Mouse (Mus musculus) forebrain, postnatal 0 days (tissue): ENCODE results near the gene Tmem47. TPM values are rescaled to one million over a fixed set of nuclear protein-coding genes. Genes with fewer than 3 reads are reported as not detected.

ENCODE experiments used
- ATAC-seq: fragments of 200-750 bp; cut with Nextera tagmentation; 2 replicates; pipeline ENCODE4 v1.8.0; 2017; ENCODE audit warnings: mild to moderate bottlenecking, moderate library complexity
- DNase-seq: peaks from one replicate; pipeline ENCODE4 v3.0.0-alpha.2; 2015
- H3K27ac ChIP-seq: fragments of 300-500 bp; sonication (generic); 2 replicates; pipeline ENCODE4 v1.5.1; 2014; ENCODE audit warnings: low read depth, mild to moderate bottlenecking, antibody characterized with exemption, low read length, moderate library complexity, mixed read lengths
- H3K27me3 ChIP-seq: fragments of 300-500 bp; sonication (generic); 2 replicates; pipeline ENCODE4 v1.6.1; 2014; ENCODE audit warnings: mild to moderate bottlenecking, low read length, mixed read lengths; ENCODE audit not compliant: insufficient read depth
- H3K36me3 ChIP-seq: fragments of 300-500 bp; sonication (generic); 2 replicates; pipeline ENCODE4 v1.6.1; 2014; ENCODE audit warnings: mild to moderate bottlenecking, moderate library complexity; ENCODE audit not compliant: insufficient read depth
- H3K4me1 ChIP-seq: fragments of 300-500 bp; sonication (generic); 2 replicates; pipeline ENCODE4 v1.6.1; 2014; ENCODE audit warnings: antibody characterized with exemption; ENCODE audit not compliant: insufficient read depth
- H3K4me2 ChIP-seq: fragments of 300-500 bp; sonication (generic); 2 replicates; pipeline ENCODE4 v1.6.1; 2014; ENCODE audit warnings: low read depth, mild to moderate bottlenecking, moderate library complexity
- H3K4me3 ChIP-seq: fragments of 300-500 bp; sonication (generic); 2 replicates; pipeline ENCODE4 v1.5.1; 2014; ENCODE audit warnings: low read depth, low read length, mixed read lengths
- H3K9ac ChIP-seq: fragments of 300-500 bp; sonication (generic); 2 replicates; pipeline ENCODE4 v1.6.1; 2014; ENCODE audit warnings: mild to moderate bottlenecking
- H3K9me3 ChIP-seq: fragments of 300-500 bp; sonication (generic); 2 replicates; pipeline ENCODE4 v1.6.1; 2016; ENCODE audit warnings: low read length
- CTCF ChIP-seq: sonication (generic); IDR thresholded peaks from 2 replicates; pipeline ENCODE4 v1.5.1; 2016; ENCODE audit warnings: antibody characterized with exemption, control low read depth, low read depth
- WGBS: fragments of 180-500 bp; shearing (Covaris S2); extraction: QIAGEN DNeasy Blood & Tissue Kit; methylation state at CpG from one replicate; pipeline ENCODE4 v1.1.7; 2014; 5-methylcytosine and 5-hydroxymethylcytosine counted together
- polyA plus RNA-seq: library from polyadenylated mRNA; unstranded; fragments of >200 nt; fragmentation: Nextera tagmentation; extraction: Ambion mirVana; gene quantifications from 2 replicates; pipeline ENCODE4 v1.2.1, GENCODE M21; 2015
- total RNA-seq: library from RNA; depleted of rRNA; stranded (reverse); fragments of >200 nt; gene quantifications from 2 replicates; pipeline ENCODE4 v1.2.3, GENCODE M21; 2014; rRNA removed

Tmem47 gene
- total RNA-seq (45.7 and 51.3 TPM in 2 replicates), polyA plus RNA-seq (10.6 and 20.6 TPM in 2 replicates)

DNA sequence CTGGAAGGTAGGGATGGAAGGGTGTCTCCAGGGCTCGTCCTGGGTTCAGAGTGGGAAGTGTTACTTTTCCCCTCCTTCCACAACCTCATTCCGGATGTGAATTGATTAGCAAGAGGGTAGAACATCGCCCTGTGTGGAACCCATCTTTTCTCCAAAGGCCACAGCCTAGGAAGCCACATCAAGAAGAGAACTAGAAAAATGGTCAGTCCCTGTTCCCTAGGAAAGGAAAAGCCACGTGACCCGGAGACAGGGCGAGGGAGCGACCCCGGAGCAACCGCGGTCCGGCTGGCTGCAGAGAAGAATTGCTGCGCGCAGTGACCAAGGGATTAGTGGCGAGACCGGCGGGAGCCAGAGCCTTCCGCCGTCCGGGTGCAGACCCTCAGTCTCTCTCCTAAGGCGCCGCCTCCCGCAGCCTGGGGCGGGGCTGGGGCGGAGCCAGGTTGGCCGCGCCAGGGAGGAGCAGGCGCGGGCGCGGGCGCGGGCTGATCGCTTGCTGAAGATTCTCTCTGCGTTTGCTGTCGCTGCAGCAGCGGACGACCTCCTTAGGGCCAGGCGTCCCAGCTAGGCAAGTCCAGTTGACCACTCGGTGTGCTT is at the start of gene Tmem47:
Tmem47 (plus strand) TSS at position 489 of the 594 bp plus-strand sequence.
- H3K27me3 ChIP-seq = no peaks in the 10 kb centered on the region
- H3K9me3 ChIP-seq = no peaks in the 10 kb centered on the region
- ATAC-seq (peak; percentile 95), DNase-seq (peak; percentile 79)
- H3K27ac ChIP-seq = peak within 1 kb of the TSS; percentile 83
- peak within 1 kb of the TSS; percentile 54 for H3K4me2 ChIP-seq
- 9% methylated on average over 34 of the region's 39 CpGs for WGBS
- H3K4me3 ChIP-seq = peak within 1 kb of the TSS; percentile 56
- H3K4me1 ChIP-seq = no peaks in the 10 kb centered on the region
- TF ChIP-seq CTCF = no peak
- H3K9ac ChIP-seq = peak within 1 kb of the TSS; percentile 64
- H3K36me3 ChIP-seq = no peaks in the 10 kb centered on the region

DNA sequence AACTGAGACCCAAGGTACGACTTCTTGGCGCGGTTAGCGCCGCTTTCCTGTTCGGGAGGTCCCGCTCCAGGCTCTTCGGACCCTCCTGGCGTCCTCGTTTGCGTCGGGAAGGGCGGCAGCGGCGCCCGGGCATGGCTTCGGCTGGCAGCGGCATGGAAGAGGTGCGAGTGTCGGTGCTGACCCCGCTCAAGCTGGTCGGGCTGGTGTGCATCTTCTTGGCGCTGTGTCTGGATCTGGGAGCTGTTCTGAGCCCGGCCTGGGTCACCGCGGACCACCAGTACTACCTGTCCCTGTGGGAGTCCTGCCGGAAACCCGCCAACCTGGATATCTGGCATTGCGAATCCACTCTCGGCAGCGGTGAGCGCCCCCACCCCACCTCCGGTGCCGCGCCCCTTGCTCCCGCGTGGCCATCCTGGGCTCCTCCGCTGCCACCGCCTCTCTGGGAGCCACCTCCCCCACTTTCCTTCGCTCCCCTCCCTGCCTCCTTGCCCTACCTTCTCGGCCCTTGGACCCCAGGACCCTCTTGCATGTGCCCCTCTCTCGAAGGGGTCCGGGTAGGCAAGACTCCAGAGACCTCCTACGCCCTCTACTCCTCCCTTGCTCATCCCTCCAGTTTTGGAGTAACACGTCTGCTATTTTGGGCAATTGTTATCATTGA is 435 bp downstream of the Tmem47 start:
- H3K27ac ChIP-seq = peak overlapping the region; percentile 83
- no peak for TF ChIP-seq CTCF
- DNase-seq (no peak), ATAC-seq (peak; percentile 64)
- no peaks in the 10 kb centered on the region for H3K4me1 ChIP-seq
- WGBS = 18% methylated on average over 45 of the region's 45 CpGs
- peak overlapping the region; percentile 54 for H3K4me2 ChIP-seq
- peak overlapping the region; percentile 64 for H3K9ac ChIP-seq
- no peaks in the 10 kb centered on the region for H3K9me3 ChIP-seq
- H3K27me3 ChIP-seq = no peaks in the 10 kb centered on the region
- no peaks in the 10 kb centered on the region for H3K36me3 ChIP-seq
- peak overlapping the region; percentile 56 for H3K4me3 ChIP-seq

DNA sequence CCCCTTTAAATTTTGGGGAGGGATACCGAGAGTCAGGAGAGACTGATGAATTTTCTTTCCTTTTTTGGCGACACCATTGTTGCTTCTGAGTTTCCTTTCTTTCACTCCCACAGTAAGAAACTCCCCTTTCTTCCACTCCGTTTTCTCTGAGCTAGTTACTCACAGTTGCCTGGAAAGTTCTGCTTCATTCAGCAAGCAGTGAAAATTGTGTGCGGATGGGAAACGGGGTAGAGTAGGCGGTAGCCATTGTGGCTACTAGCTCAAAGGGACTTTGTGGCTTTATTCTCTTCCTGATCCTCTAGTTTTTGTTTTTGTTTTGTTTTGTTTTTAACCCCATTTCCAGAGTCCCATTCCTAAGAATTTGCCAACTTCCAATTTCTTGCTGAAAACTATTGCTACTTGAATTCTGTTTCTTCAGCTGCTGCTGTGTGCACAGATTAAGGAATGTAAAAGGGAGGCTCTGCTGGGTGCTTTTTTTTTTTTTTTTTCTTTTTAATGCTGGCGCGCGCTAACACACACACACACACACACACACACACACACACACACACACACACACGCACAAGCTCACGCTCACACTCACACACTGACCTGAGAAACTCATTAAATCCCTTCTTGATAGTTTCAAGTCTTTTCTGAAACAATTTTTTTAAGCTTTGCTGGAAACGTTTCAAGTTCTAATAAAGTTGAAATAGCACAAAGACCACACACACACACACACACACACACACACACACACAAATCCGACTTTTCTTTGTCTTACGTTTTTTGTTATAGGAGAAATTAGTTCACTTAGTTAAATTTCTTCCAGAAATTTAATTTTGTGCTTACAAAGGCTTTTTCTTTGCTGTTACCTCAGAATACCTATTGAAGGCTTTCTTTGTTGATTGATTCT is 1.5 kb downstream of the Tmem47 start:
- H3K27me3 ChIP-seq = no peaks in the 10 kb centered on the region
- H3K4me1 ChIP-seq = no peaks in the 10 kb centered on the region
- H3K9me3 ChIP-seq = no peaks in the 10 kb centered on the region
- 0 out of 2 replicates have a peak overlapping the region, but pooled peaks have one; percentile 41 for H3K27ac ChIP-seq
- DNase-seq (peak; percentile 41), ATAC-seq (no peak)
- 19% methylated on average over 14 of the region's 14 CpGs for WGBS
- no peaks in the 10 kb centered on the region for H3K36me3 ChIP-seq
- 0 out of 2 replicates have a peak overlapping the region, but pooled peaks have one; percentile 64 for H3K9ac ChIP-seq
- peak overlapping the region; percentile 56 for H3K4me3 ChIP-seq
- H3K4me2 ChIP-seq = peak overlapping the region; percentile 54
- TF ChIP-seq CTCF = no peak

DNA sequence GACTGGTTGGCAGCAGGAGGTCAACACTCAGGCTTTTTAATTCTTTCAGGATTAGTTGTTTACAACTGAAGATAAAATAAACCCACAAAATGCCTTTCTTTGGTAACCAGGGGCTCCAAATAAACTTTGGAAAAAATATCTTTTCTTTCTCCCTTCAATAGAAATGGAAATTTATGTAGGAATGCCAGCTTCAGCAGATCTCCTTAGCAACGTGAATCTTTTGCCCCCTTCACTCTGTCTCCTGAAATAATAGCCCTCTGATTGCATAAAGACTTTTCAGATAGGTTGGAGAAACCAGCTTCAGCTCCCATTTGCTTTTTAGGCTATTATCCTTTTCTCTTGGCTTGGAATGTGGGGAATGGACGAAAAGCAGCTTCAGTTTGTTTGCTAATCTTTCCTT is 2.2 kb downstream of the Tmem47 start:
- H3K27ac ChIP-seq = no peak overlapping the region
- no peak for TF ChIP-seq CTCF

DNA sequence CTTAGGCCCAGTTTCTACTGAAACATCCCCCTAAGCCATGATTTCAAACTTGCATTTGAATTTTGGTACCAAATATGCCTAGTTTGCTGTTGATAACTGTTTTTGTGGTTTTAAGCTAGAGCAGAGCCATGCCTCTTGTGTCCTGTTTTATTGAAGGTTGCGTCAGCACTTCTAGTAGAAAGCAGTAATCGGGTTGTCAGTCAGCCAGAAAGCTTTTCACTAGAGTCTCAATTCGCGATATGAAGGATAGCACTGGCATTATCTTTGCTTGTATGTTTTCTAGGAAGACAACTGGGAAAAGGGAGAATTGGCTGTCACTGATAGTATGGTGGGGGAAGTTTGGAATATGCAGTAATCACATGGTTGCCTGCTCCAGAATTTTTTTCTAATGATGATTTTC is 3.3 kb downstream of the Tmem47 start:
- Histone ChIP-seq H3K9me3 (no peaks in the 10 kb centered on the region), H3K9ac (no peak overlapping the region), H3K27ac (no peak overlapping the region), H3K4me3 (peak overlapping the region; percentile 56), H3K4me2 (peak overlapping the region; percentile 54), H3K36me3 (no peaks in the 10 kb centered on the region), H3K27me3 (no peaks in the 10 kb centered on the region), H3K4me1 (no peaks in the 10 kb centered on the region)
- DNase-seq (peak; percentile 17), ATAC-seq (no peak)
- WGBS = 34% methylated on average over 4 of the region's 4 CpGs
- no peak for TF ChIP-seq CTCF

More for the DNA sequence above, 2.2 kb downstream of the Tmem47 start:
- no peaks in the 10 kb centered on the region for H3K36me3 ChIP-seq
- 7% methylated on average over 2 of the region's 2 CpGs for WGBS
- peak overlapping the region; percentile 54 for H3K4me2 ChIP-seq
- peak overlapping the region; percentile 56 for H3K4me3 ChIP-seq
- DNase-seq = peak; percentile 4
- no peaks in the 10 kb centered on the region for H3K27me3 ChIP-seq
- no peak for ATAC-seq
- H3K9me3 ChIP-seq = no peaks in the 10 kb centered on the region
- no peaks in the 10 kb centered on the region for H3K4me1 ChIP-seq
- no peak overlapping the region for H3K9ac ChIP-seq

DNA sequence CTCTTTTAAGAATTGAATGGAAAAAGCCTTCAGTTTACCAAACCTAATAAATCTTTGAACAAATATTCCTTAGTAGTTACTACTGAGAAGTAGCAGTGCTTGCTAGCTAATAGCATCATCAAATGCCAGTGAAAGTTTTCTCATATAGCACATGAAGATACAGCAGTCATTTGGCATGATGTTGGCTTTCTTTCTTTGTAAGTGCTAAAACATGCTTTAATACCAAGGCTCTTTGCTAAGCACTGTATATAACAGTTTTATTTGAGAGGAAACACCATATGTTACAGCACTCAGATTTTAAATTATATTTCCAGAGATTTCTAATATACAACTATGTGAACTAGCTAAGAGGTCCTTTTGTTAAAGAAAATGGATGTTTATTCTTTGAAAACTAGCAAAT is 8.0 kb downstream of the Tmem47 start:
- no peak for DNase-seq
- TF ChIP-seq CTCF = no peak

More for the DNA sequence above, 8.0 kb downstream of the Tmem47 start:
- Histone ChIP-seq H3K4me1 (no peaks in the 10 kb centered on the region), H3K9me3 (no peaks in the 10 kb centered on the region), H3K27ac (no peak overlapping the region), H3K9ac (no peak overlapping the region), H3K27me3 (no peaks in the 10 kb centered on the region), H3K36me3 (no peaks in the 10 kb centered on the region), H3K4me3 (no peak overlapping the region), H3K4me2 (no peak overlapping the region)
- no peak for ATAC-seq
